ENCODE assay signal across 22 mouse cellular contexts in the genomic region with DNA sequence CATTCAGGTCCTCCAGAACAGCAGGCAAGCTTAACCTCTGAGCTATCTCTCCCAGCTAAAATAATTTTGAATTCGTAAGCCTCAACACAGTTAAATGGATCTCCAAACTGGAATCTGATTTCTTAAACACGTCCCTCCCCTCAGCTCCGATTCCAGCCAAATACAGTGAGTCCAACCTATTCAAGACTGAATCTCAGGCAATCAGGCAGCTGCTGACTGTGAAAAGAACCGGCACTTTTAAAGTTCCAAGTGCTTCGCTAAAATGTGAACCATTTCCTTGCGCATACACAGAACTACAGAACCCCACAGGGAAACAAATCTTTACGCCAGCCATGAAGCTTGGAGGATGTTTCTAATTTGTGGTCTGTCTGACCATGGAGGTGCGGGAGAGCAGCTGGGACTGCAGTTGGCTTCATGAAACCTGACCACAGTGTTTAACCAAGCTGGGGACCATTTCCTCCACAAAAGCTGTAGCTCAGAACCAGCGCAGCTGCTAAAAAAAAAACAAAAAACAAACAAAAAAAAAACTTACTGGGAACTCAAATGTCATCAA.
A peak's percentile ranks its signal among the peaks of the same experiment; 100 is the strongest.
DNase-seq lines count a peak whose midpoint lies in the region; ATAC-seq lines count a peak whose summit lies in the region.
"Had no signal": no experiment of that assay in that cellular context is flagged by ENCODE, and none has a peak within 500 bp of the region (broad histone marks: within the 10 kb centered on the region; RNA-seq: fewer than 3 reads in every experiment).

No protein-coding gene starts in this region.

- H3K27ac ChIP-seq in embryonic facial prominence, embryonic 14.5 days (replicated peaks; ENCODE audit: low read depth, low read length) = peak overlapping the region; percentile 52; the same call in 1 of the 2 replicates
- 0 out of 2 replicates have a peak overlapping the region, but pooled peaks have one; percentile 7 for H3K27ac ChIP-seq in limb, embryonic 15.5 days
- H3K27ac ChIP-seq: liver, embryonic 12.5 days had no signal

- ATAC-seq in embryonic facial prominence, embryonic 14.5 days (ENCODE audit: low read depth) = peak; percentile 77
- ATAC-seq in limb, embryonic 15.5 days (ENCODE audit: insufficient number of reproducible peaks, low FRiP score, low TSS enrichment, low read depth) = no peak
- ATAC-seq: hindbrain, embryonic 16.5 days; intestine, postnatal 0 days; liver, embryonic 12.5 days had no signal

- H3K36me3 ChIP-seq in embryonic facial prominence, embryonic 14.5 days (ENCODE audit: control insufficient read depth, insufficient read depth, low read length) = no peaks in the 10 kb centered on the region
- H3K36me3 ChIP-seq in limb, embryonic 15.5 days = no peaks in the 10 kb centered on the region
- H3K36me3 ChIP-seq: embryonic facial prominence, embryonic 15.5 days; liver, embryonic 12.5 days had no signal

- peak overlapping the region; percentile 32 for H3K4me2 ChIP-seq in embryonic facial prominence, embryonic 14.5 days (ENCODE audit: low read depth, low read length)
- peak overlapping the region; percentile 29; the same call in 1 of the 2 replicates for H3K4me2 ChIP-seq in limb, embryonic 15.5 days
- H3K4me2 ChIP-seq: embryonic facial prominence, embryonic 15.5 days; liver, embryonic 12.5 days; midbrain, embryonic 11.5 days had no signal

- no peaks in the 10 kb centered on the region for H3K9me3 ChIP-seq in embryonic facial prominence, embryonic 14.5 days (ENCODE audit: control insufficient read depth, low read length)
- no peaks in the 10 kb centered on the region for H3K9me3 ChIP-seq in limb, embryonic 15.5 days
- H3K9me3 ChIP-seq: embryonic facial prominence, embryonic 15.5 days; liver, embryonic 12.5 days had no signal

- no peak overlapping the region for H3K4me3 ChIP-seq in embryonic facial prominence, embryonic 14.5 days (ENCODE audit: low read depth, low read length)
- no peak overlapping the region for H3K4me3 ChIP-seq in limb, embryonic 15.5 days
- H3K4me3 ChIP-seq: embryonic facial prominence, embryonic 15.5 days; liver, embryonic 12.5 days had no signal

- intact Hi-C loops in gastrocnemius, postnatal 36 days (cut with DNase I) = no loop called here

- WGBS in embryonic facial prominence, embryonic 14.5 days = 16% methylated on average over 9 of the region's 9 CpGs
- WGBS in limb, embryonic 15.5 days = 25% methylated on average over 9 of the region's 9 CpGs

- peaks cover 7% of the 10 kb centered on the region; the same call in 1 of the 2 replicates for H3K4me1 ChIP-seq in embryonic facial prominence, embryonic 14.5 days (ENCODE audit: control insufficient read depth, insufficient read depth, low read length)
- H3K4me1 ChIP-seq in limb, embryonic 15.5 days = peaks cover 5% of the 10 kb centered on the region; the same call in 1 of the 2 replicates
- H3K4me1 ChIP-seq: embryonic facial prominence, embryonic 15.5 days; liver, embryonic 12.5 days had no signal

- DNase-seq in embryo, embryonic 11 days = peak; percentile 34
- no peak for DNase-seq in embryo, embryonic 9.5 days (ENCODE audit: extremely low spot score)
- peak; percentile 26 for DNase-seq in brain, adult 2 months (ENCODE audit: low read depth, low spot score)
- DNase-seq in embryonic facial prominence, embryonic 14.5 days (ENCODE audit: low spot score) = peak; percentile 84
- no peak for DNase-seq in cerebellum, adult 18-20 months
- no peak for DNase-seq in gastrocnemius, postnatal 36 days
- no peak for DNase-seq in retina, postnatal 1 day
- DNase-seq: adrenal gland, adult 2 months; cerebellum, postnatal 10 days; gastrocnemius, postnatal 10 days; heart, adult 18-20 months; heart, postnatal 36 days; lung, adult 2 months; lung, postnatal 36 days; right cerebral cortex, postnatal 14 days; thymus, postnatal 4 days had no signal

- no peaks in the 10 kb centered on the region for H3K27me3 ChIP-seq in embryonic facial prominence, embryonic 14.5 days (replicated peaks; ENCODE audit: control insufficient read depth, insufficient read depth, low read length)
- H3K27me3 ChIP-seq in limb, embryonic 15.5 days = no peaks in the 10 kb centered on the region
- H3K27me3 ChIP-seq: embryonic facial prominence, embryonic 15.5 days; liver, embryonic 12.5 days had no signal

- no peak overlapping the region for H3K9ac ChIP-seq in embryonic facial prominence, embryonic 14.5 days (ENCODE audit: low read depth, low read length)
- H3K9ac ChIP-seq in limb, embryonic 15.5 days = no peak overlapping the region
- H3K9ac ChIP-seq: embryonic facial prominence, embryonic 15.5 days; liver, embryonic 12.5 days had no signal

Comparison
In these comparisons a context has a peak if more than half of its experiments do, and no peak if none do; other contexts are left out.
1. DNase-seq: peak in embryo, embryonic 11 days (single experiment), brain, adult 2 months (single experiment) and embryonic facial prominence, embryonic 14.5 days (single experiment); none in embryo, embryonic 9.5 days (single experiment), cerebellum, adult 18-20 months (0 of 2), gastrocnemius, postnatal 36 days (0 of 2) and retina, postnatal 1 day (single experiment).